Mouse (Mus musculus): ENCODE data around the gene Upp1. TPM values are rescaled to one million over a fixed set of nuclear protein-coding genes. Genes with fewer than 3 reads are reported as not detected.
A peak's percentile ranks its signal among the peaks of the same experiment; 100 is the strongest.

The Upp1 gene
- total RNA-seq (2014; rRNA removed; ENCODE audit: low replicate concordance) (63.2 and 81.4 TPM in 2 replicates), polyA plus RNA-seq (2015; fragmentation: Nextera tagmentation; extraction: Ambion mirVana) (65.0 and 73.4 TPM in 2 replicates)

DNA sequence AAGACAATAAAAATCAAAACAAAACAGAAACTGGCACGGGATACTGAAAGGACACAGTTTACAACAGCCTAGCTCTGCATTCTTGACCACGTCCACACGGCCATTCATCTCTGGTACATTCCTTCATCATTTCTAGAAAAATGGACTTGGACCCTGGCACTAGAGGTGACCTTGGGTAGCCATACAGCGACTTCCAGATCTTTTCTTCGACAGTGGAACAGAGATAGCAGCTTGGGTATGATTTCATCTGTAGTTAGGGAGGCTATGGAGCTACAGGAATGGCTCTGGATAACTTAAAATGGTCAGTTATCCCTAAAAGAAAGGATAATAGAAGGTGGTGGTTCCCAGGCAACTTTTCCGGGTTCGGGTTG lies at the start of gene Upp1:
Gene Upp1, plus strand, starts transcription at position 54 of the 371 bp plus-strand sequence.
- TF ChIP-seq CTCF (IDR thresholded peaks at IDR 0.05; ENCODE audit: low read depth) (no peak), EP300 (IDR thresholded peaks at IDR 0.05; ENCODE audit: low read depth) (no peak)
- Histone ChIP-seq H3K4me2 (ENCODE audit: low read depth, low read length) (peak within 1 kb of the TSS; percentile 96), H3K9me3 (replicated peaks; ENCODE audit: control insufficient read depth, low read length) (no peaks in the 10 kb centered on the region), H3K4me3 (ENCODE audit: low read depth, low read length) (peak within 1 kb of the TSS; percentile 67), H3K4me1 (ENCODE audit: control insufficient read depth, insufficient read depth) (peaks cover 14% of the 10 kb centered on the region), H3K9ac (replicated peaks; ENCODE audit: low read depth, low read length) (peak within 1 kb of the TSS; percentile 60), H3K27ac (ENCODE audit: low read depth) (peak within 1 kb of the TSS; percentile 89), H3K36me3 (replicated peaks; ENCODE audit: control insufficient read depth, insufficient read depth, low read length) (no peaks in the 10 kb centered on the region), H3K27me3 (ENCODE audit: control insufficient read depth, insufficient read depth, low read length) (0 out of 2 replicates have a peak, but pooled peaks cover 8% of the 10 kb centered on the region)
- ATAC-seq (ENCODE audit: insufficient read depth, low read depth) (peak; percentile 19; the same call in 1 of the 2 replicates), DNase-seq (ENCODE audit: low spot score) (no peak)
- WGBS = 1% methylated on average over 7 of the region's 7 CpGs

DNA sequence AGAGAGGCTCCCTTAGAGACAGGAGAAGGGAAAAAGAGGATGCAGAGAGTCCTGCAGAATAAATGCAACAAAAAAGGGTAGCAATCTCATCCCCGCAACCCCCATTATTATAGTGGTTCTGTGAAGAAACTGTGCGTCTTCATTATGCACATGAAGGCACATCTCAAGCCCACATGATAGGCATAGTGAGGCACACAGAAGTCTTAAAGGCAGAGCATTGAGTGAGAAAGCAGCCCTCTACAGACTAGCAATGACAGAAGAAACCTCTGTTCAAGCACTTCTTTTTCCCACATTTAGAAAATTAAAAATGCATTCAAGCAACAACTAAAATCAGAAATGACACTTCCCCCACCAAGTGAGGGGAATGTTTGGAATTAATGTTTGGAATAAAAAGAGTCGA lies 41.5 kb upstream of the Upp1 start:
- Histone ChIP-seq H3K27me3 (ENCODE audit: control insufficient read depth, insufficient read depth, low read length) (no peaks in the 10 kb centered on the region), H3K36me3 (replicated peaks; ENCODE audit: control insufficient read depth, insufficient read depth, low read length) (no peaks in the 10 kb centered on the region), H3K27ac (ENCODE audit: low read depth) (no peak overlapping the region), H3K9me3 (replicated peaks; ENCODE audit: control insufficient read depth, low read length) (no peaks in the 10 kb centered on the region), H3K4me2 (ENCODE audit: low read depth, low read length) (no peak overlapping the region), H3K9ac (replicated peaks; ENCODE audit: low read depth, low read length) (no peak overlapping the region), H3K4me1 (ENCODE audit: control insufficient read depth, insufficient read depth) (no peaks in the 10 kb centered on the region), H3K4me3 (ENCODE audit: low read depth, low read length) (no peak overlapping the region)
- ATAC-seq (ENCODE audit: insufficient read depth, low read depth) (no peak), DNase-seq (ENCODE audit: low spot score) (no peak)
- TF ChIP-seq EP300 (IDR thresholded peaks at IDR 0.05; ENCODE audit: low read depth) (no peak), CTCF (IDR thresholded peaks at IDR 0.05; ENCODE audit: low read depth) (no peak)
- 86% methylated on average over 3 of the region's 3 CpGs for WGBS

DNA sequence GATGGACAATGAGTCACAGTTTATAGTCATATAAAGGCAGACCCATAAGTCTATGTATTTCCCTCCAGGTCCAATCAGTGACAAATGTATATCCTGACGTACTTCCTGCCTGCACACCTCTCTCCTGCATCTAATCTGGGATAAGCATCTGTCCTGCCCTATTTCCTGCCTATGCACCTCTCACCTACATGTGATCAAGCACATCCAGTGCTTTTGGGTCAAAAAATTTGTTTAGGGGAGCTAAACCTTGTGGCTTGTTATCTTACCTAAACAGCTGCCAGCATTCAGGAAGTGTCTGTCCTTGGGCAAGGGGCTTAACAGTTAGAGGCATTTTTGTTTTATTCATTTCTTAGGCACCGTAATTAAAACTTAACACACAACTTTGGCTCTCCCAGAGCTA lies 4.7 kb upstream of the Upp1 start:
- 57% methylated on average over 2 of the region's 2 CpGs for WGBS

DNA sequence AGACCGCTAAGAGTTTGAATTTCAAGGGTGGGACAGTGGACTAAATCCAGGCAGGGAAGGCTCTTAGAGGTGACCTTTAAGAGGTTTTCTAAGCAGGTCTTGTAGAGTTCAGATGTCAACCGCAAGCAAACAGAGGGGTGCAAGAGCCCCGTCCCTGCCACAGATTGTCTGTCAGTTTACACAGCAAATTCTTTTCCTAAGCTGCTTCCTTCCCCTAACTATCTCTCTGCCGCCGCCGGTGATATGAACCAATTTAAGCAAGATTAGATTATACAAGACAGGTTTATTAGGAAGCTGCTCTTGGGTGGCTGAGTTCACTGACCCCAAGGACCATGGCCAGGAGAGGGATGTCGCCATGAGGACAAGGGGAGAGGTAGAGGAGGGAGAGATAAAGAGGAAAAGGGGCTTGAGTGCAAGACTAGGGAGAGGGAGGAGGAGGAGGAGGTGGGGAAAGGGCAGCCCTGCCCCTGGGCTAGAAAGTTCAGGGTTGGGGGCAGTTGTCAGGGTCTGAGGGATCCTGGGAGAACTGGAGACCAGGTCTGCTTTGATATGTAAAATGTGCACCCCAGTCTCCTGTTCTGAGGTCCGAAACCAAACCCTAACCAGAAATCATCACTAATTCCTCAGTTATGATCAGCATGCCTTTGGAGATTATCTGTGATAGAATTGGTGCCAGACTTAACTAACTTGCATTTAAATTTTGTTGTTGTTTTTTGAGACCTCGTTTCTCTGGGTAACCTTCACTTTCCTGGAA lies 2.4 kb upstream of the Upp1 start:
- Histone ChIP-seq H3K4me3 (ENCODE audit: low read depth, low read length) (peak overlapping the region; percentile 16; the same call in 1 of the 2 replicates), H3K9ac (replicated peaks; ENCODE audit: low read depth, low read length) (no peak overlapping the region), H3K36me3 (replicated peaks; ENCODE audit: control insufficient read depth, insufficient read depth, low read length) (no peaks in the 10 kb centered on the region), H3K4me2 (ENCODE audit: low read depth, low read length) (peak overlapping the region; percentile 50), H3K9me3 (replicated peaks; ENCODE audit: control insufficient read depth, low read length) (no peaks in the 10 kb centered on the region), H3K4me1 (ENCODE audit: control insufficient read depth, insufficient read depth) (peaks cover 14% of the 10 kb centered on the region), H3K27me3 (ENCODE audit: control insufficient read depth, insufficient read depth, low read length) (0 out of 2 replicates have a peak, but pooled peaks cover 8% of the 10 kb centered on the region), H3K27ac (ENCODE audit: low read depth) (no peak overlapping the region)
- ATAC-seq (ENCODE audit: insufficient read depth, low read depth) (no peak), DNase-seq (ENCODE audit: low spot score) (no peak)
- TF ChIP-seq EP300 (IDR thresholded peaks at IDR 0.05; ENCODE audit: low read depth) = no peak
- TF ChIP-seq CTCF (IDR thresholded peaks at IDR 0.05; ENCODE audit: low read depth) = no peak
- WGBS = 27% methylated on average over 9 of the region's 9 CpGs

More for the DNA sequence above, 4.7 kb upstream of the Upp1 start:
- Histone ChIP-seq H3K4me2 (ENCODE audit: low read depth, low read length) (no peak overlapping the region), H3K4me1 (ENCODE audit: control insufficient read depth, insufficient read depth) (peaks cover 9% of the 10 kb centered on the region), H3K27ac (ENCODE audit: low read depth) (no peak overlapping the region), H3K4me3 (ENCODE audit: low read depth, low read length) (no peak overlapping the region), H3K36me3 (replicated peaks; ENCODE audit: control insufficient read depth, insufficient read depth, low read length) (no peaks in the 10 kb centered on the region), H3K27me3 (ENCODE audit: control insufficient read depth, insufficient read depth, low read length) (0 out of 2 replicates have a peak, but pooled peaks cover 3% of the 10 kb centered on the region), H3K9ac (replicated peaks; ENCODE audit: low read depth, low read length) (no peak overlapping the region), H3K9me3 (replicated peaks; ENCODE audit: control insufficient read depth, low read length) (no peaks in the 10 kb centered on the region)
- ATAC-seq (ENCODE audit: insufficient read depth, low read depth) (no peak), DNase-seq (ENCODE audit: low spot score) (no peak)
- TF ChIP-seq EP300 (IDR thresholded peaks at IDR 0.05; ENCODE audit: low read depth) (no peak), CTCF (IDR thresholded peaks at IDR 0.05; ENCODE audit: low read depth) (no peak)

DNA sequence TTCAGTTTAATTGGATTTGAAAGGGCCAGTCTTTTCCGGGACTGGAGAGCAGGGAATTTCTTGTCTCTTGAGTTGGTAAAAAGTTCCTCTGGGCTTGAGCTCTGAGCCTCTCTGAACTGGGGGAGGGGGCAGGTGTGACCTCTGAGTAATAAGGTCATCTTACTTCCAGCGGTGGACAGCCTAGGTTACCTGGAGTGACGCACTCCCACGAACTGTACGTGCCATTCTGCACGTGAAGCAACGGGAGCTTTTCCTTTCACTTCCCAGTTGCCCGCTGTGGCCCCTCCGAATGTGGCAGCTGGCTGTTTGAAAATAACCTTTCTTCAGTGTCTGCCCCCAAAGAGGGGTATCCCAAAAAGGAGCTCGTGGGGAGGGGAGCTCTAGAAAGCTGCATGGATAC lies 1.8 kb upstream of the Upp1 start:
- ATAC-seq (ENCODE audit: insufficient read depth, low read depth) (no peak), DNase-seq (ENCODE audit: low spot score) (no peak)
- TF ChIP-seq CTCF (IDR thresholded peaks at IDR 0.05; ENCODE audit: low read depth) = no peak
- TF ChIP-seq EP300 (IDR thresholded peaks at IDR 0.05; ENCODE audit: low read depth) = no peak
- 5% methylated on average over 10 of the region's 10 CpGs for WGBS
- Histone ChIP-seq H3K27me3 (ENCODE audit: control insufficient read depth, insufficient read depth, low read length) (0 out of 2 replicates have a peak, but pooled peaks cover 8% of the 10 kb centered on the region), H3K36me3 (replicated peaks; ENCODE audit: control insufficient read depth, insufficient read depth, low read length) (no peaks in the 10 kb centered on the region), H3K9me3 (replicated peaks; ENCODE audit: control insufficient read depth, low read length) (no peaks in the 10 kb centered on the region), H3K4me3 (ENCODE audit: low read depth, low read length) (peak overlapping the region; percentile 16), H3K9ac (replicated peaks; ENCODE audit: low read depth, low read length) (0 out of 2 replicates have a peak overlapping the region, but pooled peaks have one; percentile 2), H3K27ac (ENCODE audit: low read depth) (no peak overlapping the region), H3K4me1 (ENCODE audit: control insufficient read depth, insufficient read depth) (peaks cover 14% of the 10 kb centered on the region), H3K4me2 (ENCODE audit: low read depth, low read length) (peak overlapping the region; percentile 50)

All from heart, postnatal 0 days (tissue).